Comparison of ENCODE assay signal across 15 mouse cellular contexts in the genomic region with DNA sequence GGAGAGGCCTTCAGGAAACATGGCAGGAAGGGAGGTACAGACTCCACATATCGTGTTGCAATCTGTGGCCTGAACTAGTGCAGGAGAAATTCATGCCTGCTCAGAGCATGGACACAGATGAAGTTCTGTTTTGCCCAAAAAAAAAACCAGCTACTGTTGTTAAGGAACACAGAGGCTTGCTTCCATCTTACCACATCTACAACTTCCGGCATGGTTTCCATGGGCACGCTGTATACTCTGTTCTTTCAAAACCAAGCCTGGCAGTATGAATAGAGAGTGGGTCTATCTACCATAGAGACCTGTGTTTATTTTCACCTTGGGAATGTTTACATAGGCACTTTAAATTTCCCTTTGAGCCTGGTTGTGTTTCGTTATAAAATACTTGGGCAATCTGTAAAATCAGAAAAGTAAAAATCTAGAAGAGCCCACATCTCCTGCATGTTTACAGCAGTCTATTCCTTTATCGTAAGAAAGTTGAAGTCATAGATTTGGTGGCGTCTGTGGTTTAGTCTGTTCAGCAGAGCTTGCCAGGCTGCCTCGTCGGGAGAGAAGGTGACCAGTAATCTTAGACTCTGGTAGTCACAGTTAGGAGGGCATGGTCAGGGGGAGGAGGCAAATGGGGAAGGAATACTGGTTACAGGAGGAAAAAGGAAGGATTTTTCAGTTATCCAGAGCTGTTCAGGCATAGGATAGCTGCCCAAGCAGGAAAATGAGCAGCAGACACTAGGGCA. TPM values are rescaled to one million over a fixed set of nuclear protein-coding genes. Genes with fewer than 3 reads are reported as not detected.
DNase-seq lines count a peak whose midpoint lies in the region; ATAC-seq lines count a peak whose summit lies in the region.
"Had no signal": no experiment of that assay in that cellular context is flagged by ENCODE, and none has a peak within 500 bp of the region (broad histone marks: within the 10 kb centered on the region; RNA-seq: fewer than 3 reads in every experiment).

No protein-coding gene starts in this region.

- no peaks in the 10 kb centered on the region for H3K9me3 ChIP-seq in limb, embryonic 12.5 days
- no peaks in the 10 kb centered on the region for H3K9me3 ChIP-seq in limb, embryonic 10.5 days (replicated peaks)
- no peaks in the 10 kb centered on the region for H3K9me3 ChIP-seq in embryonic facial prominence, embryonic 14.5 days (ENCODE audit: control insufficient read depth, low read length)
- H3K9me3 ChIP-seq in limb, embryonic 15.5 days, result no peaks in the 10 kb centered on the region
- H3K9me3 ChIP-seq in stomach, embryonic 15.5 days, result no peaks in the 10 kb centered on the region

- 77% methylated on average over 8 of the region's 8 CpGs for WGBS in limb, embryonic 12.5 days
- WGBS in limb, embryonic 10.5 days, result 87% methylated on average over 8 of the region's 8 CpGs
- 61% methylated on average over 8 of the region's 8 CpGs for WGBS in embryonic facial prominence, embryonic 14.5 days
- 55% methylated on average over 8 of the region's 8 CpGs for WGBS in limb, embryonic 15.5 days
- 38% methylated on average over 8 of the region's 8 CpGs for WGBS in stomach, embryonic 15.5 days

- ATAC-seq in limb, embryonic 12.5 days (ENCODE audit: insufficient number of reproducible peaks, insufficient read depth, low FRiP score, low TSS enrichment, low read depth), result no peak
- no peak; the same call in 1 of the 2 replicates for ATAC-seq in embryonic facial prominence, embryonic 14.5 days (ENCODE audit: low read depth)
- no peak for ATAC-seq in limb, embryonic 15.5 days (ENCODE audit: insufficient number of reproducible peaks, low FRiP score, low TSS enrichment, low read depth)
- 0 out of 2 replicates have a peak, but pooled peaks have one; percentile 51 for ATAC-seq in stomach, embryonic 15.5 days (ENCODE audit: insufficient read depth, low FRiP score, low read depth)
- ATAC-seq: inflammation-experienced regulatory T-cells, adult 6 months had no signal

- no peaks in the 10 kb centered on the region for H3K27me3 ChIP-seq in limb, embryonic 12.5 days
- no peaks in the 10 kb centered on the region for H3K27me3 ChIP-seq in limb, embryonic 10.5 days (ENCODE audit: low read depth, poor library complexity, severe bottlenecking)
- H3K27me3 ChIP-seq in embryonic facial prominence, embryonic 14.5 days (replicated peaks; ENCODE audit: control insufficient read depth, insufficient read depth, low read length), result no peaks in the 10 kb centered on the region
- no peaks in the 10 kb centered on the region for H3K27me3 ChIP-seq in limb, embryonic 15.5 days
- H3K27me3 ChIP-seq in stomach, embryonic 15.5 days (replicated peaks), result no peaks in the 10 kb centered on the region

- H3K9ac ChIP-seq in limb, embryonic 12.5 days (replicated peaks), result no peak overlapping the region
- no peak overlapping the region for H3K9ac ChIP-seq in embryonic facial prominence, embryonic 14.5 days (ENCODE audit: low read depth, low read length)
- no peak overlapping the region for H3K9ac ChIP-seq in limb, embryonic 15.5 days
- no peak overlapping the region for H3K9ac ChIP-seq in stomach, embryonic 15.5 days

- H3K4me2 ChIP-seq in limb, embryonic 12.5 days, result peak overlapping the region; percentile 10; the same call in 1 of the 2 replicates
- no peak overlapping the region for H3K4me2 ChIP-seq in embryonic facial prominence, embryonic 14.5 days (ENCODE audit: low read depth, low read length)
- no peak overlapping the region for H3K4me2 ChIP-seq in limb, embryonic 15.5 days
- no peak overlapping the region for H3K4me2 ChIP-seq in stomach, embryonic 15.5 days
- H3K4me2 ChIP-seq: liver, embryonic 11.5 days had no signal

- H3K4me3 ChIP-seq in limb, embryonic 12.5 days (replicated peaks), result no peak overlapping the region
- H3K4me3 ChIP-seq in limb, embryonic 10.5 days, result no peak overlapping the region
- H3K4me3 ChIP-seq in embryonic facial prominence, embryonic 14.5 days (ENCODE audit: low read depth, low read length), result no peak overlapping the region
- no peak overlapping the region for H3K4me3 ChIP-seq in limb, embryonic 15.5 days
- H3K4me3 ChIP-seq in stomach, embryonic 15.5 days (replicated peaks), result no peak overlapping the region

- DNase-seq in limb, embryonic 10.5 days (ENCODE audit: low spot score), result no peak
- DNase-seq in embryonic facial prominence, embryonic 14.5 days (ENCODE audit: low spot score), result no peak
- DNase-seq in retina, embryonic 14.5 days (ENCODE audit: low spot score), result no peak
- DNase-seq in spleen, adult 18-20 months, result no peak
- DNase-seq: adrenal gland, adult 8-10 months; cerebellum, postnatal 14 days; gastrocnemius, postnatal 14 days; heart, postnatal 10 days; kidney, postnatal 14 days; thymus, postnatal 4 days had no signal

- no peaks in the 10 kb centered on the region for H3K36me3 ChIP-seq in limb, embryonic 12.5 days
- no peaks in the 10 kb centered on the region for H3K36me3 ChIP-seq in limb, embryonic 10.5 days
- no peaks in the 10 kb centered on the region for H3K36me3 ChIP-seq in embryonic facial prominence, embryonic 14.5 days (ENCODE audit: control insufficient read depth, insufficient read depth, low read length)
- no peaks in the 10 kb centered on the region for H3K36me3 ChIP-seq in limb, embryonic 15.5 days
- no peaks in the 10 kb centered on the region for H3K36me3 ChIP-seq in stomach, embryonic 15.5 days

- peaks cover 26% of the 10 kb centered on the region for H3K4me1 ChIP-seq in limb, embryonic 12.5 days (replicated peaks)
- peaks cover 11% of the 10 kb centered on the region; the same call in 1 of the 2 replicates for H3K4me1 ChIP-seq in limb, embryonic 10.5 days
- H3K4me1 ChIP-seq in embryonic facial prominence, embryonic 14.5 days (ENCODE audit: control insufficient read depth, insufficient read depth, low read length), result peaks cover 20% of the 10 kb centered on the region
- peaks cover 40% of the 10 kb centered on the region for H3K4me1 ChIP-seq in limb, embryonic 15.5 days
- H3K4me1 ChIP-seq in stomach, embryonic 15.5 days, result peaks cover 3% of the 10 kb centered on the region; the same call in 1 of the 2 replicates

- peak overlapping the region; percentile 50 for H3K27ac ChIP-seq in limb, embryonic 12.5 days
- H3K27ac ChIP-seq in limb, embryonic 10.5 days, result no peak overlapping the region
- peak overlapping the region; percentile 40 for H3K27ac ChIP-seq in embryonic facial prominence, embryonic 14.5 days (replicated peaks; ENCODE audit: low read depth, low read length)
- peak overlapping the region; percentile 73 for H3K27ac ChIP-seq in limb, embryonic 15.5 days
- no peak overlapping the region; the same call in 1 of the 2 replicates for H3K27ac ChIP-seq in stomach, embryonic 15.5 days

RNA-seq across cellular contexts. Expression of a gene that starts 44.8 kb away (rescaled TPM):
- polyA plus RNA-seq in limb, embryonic 12.5 days (2016; fragmentation: Nextera tagmentation; extraction: Ambion mirVana), result 39.6 and 40.9 TPM in 2 replicates
- 35.8 and 40.7 TPM in 2 replicates for polyA plus RNA-seq in limb, embryonic 10.5 days (2016; fragmentation: Nextera tagmentation; extraction: Ambion mirVana)
- polyA plus RNA-seq in embryonic facial prominence, embryonic 14.5 days (2014; fragmentation: Nextera tagmentation; extraction: Ambion mirVana), result 31.2 and 37.0 TPM in 2 replicates
- polyA plus RNA-seq in limb, embryonic 15.5 days (2015; fragmentation: Nextera tagmentation; extraction: Ambion mirVana), result 30.4 and 32.9 TPM in 2 replicates
- 26.7 and 29.1 TPM in 2 replicates for polyA plus RNA-seq in stomach, embryonic 15.5 days (2015; fragmentation: Nextera tagmentation; extraction: Ambion mirVana)
- polyA plus RNA-seq: inflammation-experienced regulatory T-cells, adult 6 months had no signal

Comparison
In these comparisons a context has a peak if more than half of its experiments do, and no peak if none do; other contexts are left out.
1. H3K27ac ChIP-seq: peak in limb, embryonic 12.5 days (single experiment), embryonic facial prominence, embryonic 14.5 days (single experiment) and limb, embryonic 15.5 days (single experiment); none in limb, embryonic 10.5 days (single experiment) and stomach, embryonic 15.5 days (single experiment).